Comparison of ENCODE assay signal across 10 mouse cellular contexts in genomic region chr1:51458089-51458488, GRCm38 (mm10).
"Had no signal": no experiment of that assay in that cellular context is flagged by ENCODE, and none has a peak within 500 bp of the region (broad histone marks: within the 10 kb centered on the region; RNA-seq: fewer than 3 reads in every experiment).

No protein-coding gene starts in this region.

- ATAC-seq: midbrain, embryonic 16.5 days had no signal

- DNase-seq: lung, adult 18-20 months; lung, embryonic 14.5 days; lung, postnatal 10 days; lung, postnatal 4 days; midbrain, embryonic 14.5 days; right cerebral cortex, postnatal 14 days; thymus, adult 2 months; thymus, postnatal 25 days; thymus, postnatal 4 days had no signal
